Mouse (Mus musculus) liver, embryonic 16.5 days (tissue): ENCODE results near the gene Ap1s1. TPM values are rescaled to one million over a fixed set of nuclear protein-coding genes. Genes with fewer than 3 reads are reported as not detected.

Source experiments
- ATAC-seq: fragments of 200-750 bp; cut with Nextera tagmentation; 2 replicates; pipeline ENCODE4 v1.8.0; 2017; ENCODE audit warnings: low read depth, mild to moderate bottlenecking, moderate number of reproducible peaks, moderate library complexity
- H3K27ac ChIP-seq: fragments of 300-500 bp; sonication (generic); 2 replicates; pipeline ENCODE4 v1.5.1; 2014; ENCODE audit warnings: mild to moderate bottlenecking, low read length
- H3K27me3 ChIP-seq: fragments of 300-500 bp; sonication (generic); 2 replicates; pipeline ENCODE4 v1.6.1; 2014; ENCODE audit warnings: low read depth, low read length, mixed read lengths; ENCODE audit not compliant: control insufficient read depth, insufficient read depth
- H3K36me3 ChIP-seq: fragments of 300-500 bp; sonication (generic); 2 replicates; pipeline ENCODE4 v1.6.1; 2014; ENCODE audit warnings: mild to moderate bottlenecking; ENCODE audit not compliant: control insufficient read depth, insufficient read depth
- H3K4me1 ChIP-seq: fragments of 300-500 bp; sonication (generic); 2 replicates; pipeline ENCODE4 v1.6.1; 2014; ENCODE audit warnings: low read depth, low read length, mixed read lengths; ENCODE audit not compliant: control insufficient read depth
- H3K4me2 ChIP-seq: fragments of 300-500 bp; sonication (generic); 2 replicates; pipeline ENCODE4 v1.6.1; 2014; ENCODE audit warnings: low read depth, low read length, mixed read lengths
- H3K4me3 ChIP-seq: fragments of 300-500 bp; sonication (generic); 2 replicates; pipeline ENCODE4 v1.5.1; 2014; ENCODE audit warnings: low read depth, mild to moderate bottlenecking, low read length
- H3K9ac ChIP-seq: fragments of 300-500 bp; sonication (generic); 2 replicates; pipeline ENCODE4 v1.6.1; 2014; ENCODE audit warnings: low read depth, low read length
- H3K9me3 ChIP-seq: fragments of 300-500 bp; sonication (generic); replicated peaks from 2 replicates; pipeline ENCODE4 v1.6.1; 2016; ENCODE audit warnings: low read length; ENCODE audit not compliant: control insufficient read depth
- WGBS: fragments of 180-500 bp; shearing (Covaris S2); extraction: QIAGEN DNeasy Blood & Tissue Kit; methylation state at CpG from one replicate; pipeline ENCODE4 v1.1.7; 2014; ENCODE audit not compliant: insufficient replicate concordance; 5-methylcytosine and 5-hydroxymethylcytosine counted together
- polyA plus RNA-seq: library from polyadenylated mRNA; unstranded; fragments of >200 nt; fragmentation: Nextera tagmentation; extraction: Ambion mirVana; gene quantifications from 2 replicates; pipeline ENCODE4 v1.2.1, GENCODE M21; 2015

The Ap1s1 gene
- polyA plus RNA-seq, 1 experiment from 2014 or later = 73.3 TPM

GRCm38 (mm10) chr5:137032641-137033074, 13.3 kb downstream of the Ap1s1 start:
- H3K27ac ChIP-seq = 0 out of 2 replicates have a peak overlapping the region, but pooled peaks have one; percentile 27
- H3K4me3 ChIP-seq = peak overlapping the region; percentile 59
- H3K9ac ChIP-seq = peak overlapping the region; percentile 58
- peaks cover 35% of the 10 kb centered on the region for H3K4me1 ChIP-seq
- peaks cover 50% of the 10 kb centered on the region for H3K27me3 ChIP-seq
- under 1% methylated on average over 43 of the region's 49 CpGs for WGBS
- H3K4me2 ChIP-seq = peak overlapping the region; percentile 89
- H3K9me3 ChIP-seq = no peaks in the 10 kb centered on the region
- no peaks in the 10 kb centered on the region for H3K36me3 ChIP-seq
- ATAC-seq = peak; percentile 92

GRCm38 (mm10) chr5:137032033-137032421, 13.9 kb downstream of the Ap1s1 start:
- no peak for ATAC-seq
- H3K9me3 ChIP-seq = no peaks in the 10 kb centered on the region
- peak overlapping the region; percentile 89 for H3K4me2 ChIP-seq
- H3K27me3 ChIP-seq = peaks cover 54% of the 10 kb centered on the region
- H3K4me1 ChIP-seq = peaks cover 35% of the 10 kb centered on the region
- no peaks in the 10 kb centered on the region for H3K36me3 ChIP-seq
- H3K9ac ChIP-seq = no peak overlapping the region
- H3K4me3 ChIP-seq = peak overlapping the region; percentile 59
- no peak overlapping the region for H3K27ac ChIP-seq
- under 1% methylated on average over 33 of the region's 33 CpGs for WGBS

GRCm38 (mm10) chr5:137031076-137032032, 14.6 kb downstream of the Ap1s1 start:
- peaks cover 35% of the 10 kb centered on the region for H3K4me1 ChIP-seq
- H3K4me3 ChIP-seq = peak overlapping the region; percentile 59
- no peak overlapping the region for H3K27ac ChIP-seq
- ATAC-seq = no peak
- peak overlapping the region; percentile 89 for H3K4me2 ChIP-seq
- H3K27me3 ChIP-seq = peaks cover 61% of the 10 kb centered on the region
- H3K9me3 ChIP-seq = no peaks in the 10 kb centered on the region
- 2% methylated on average over 78 of the region's 78 CpGs for WGBS
- H3K9ac ChIP-seq = no peak overlapping the region
- no peaks in the 10 kb centered on the region for H3K36me3 ChIP-seq

- no peaks in the 10 kb centered on the region for H3K36me3 ChIP-seq
- H3K27me3 ChIP-seq = peaks cover 71% of the 10 kb centered on the region
- peaks cover 35% of the 10 kb centered on the region for H3K4me1 ChIP-seq
- 0 out of 2 replicates have a peak overlapping the region, but pooled peaks have one; percentile 47 for H3K4me2 ChIP-seq
- ATAC-seq = no peak
- H3K4me3 ChIP-seq = no peak overlapping the region
- no peaks in the 10 kb centered on the region for H3K9me3 ChIP-seq
- no peak overlapping the region for H3K27ac ChIP-seq
- no peak overlapping the region for H3K9ac ChIP-seq
- WGBS = 12% methylated on average over 22 of the region's 22 CpGs
Measured at GRCm38 (mm10) chr5:137030416-137030810, 15.5 kb downstream of the Ap1s1 start.

GRCm38 (mm10) chr5:137029643-137030415, 16.1 kb downstream of the Ap1s1 start:
- ATAC-seq = peak; percentile 66
- H3K27ac ChIP-seq = no peak overlapping the region
- peak overlapping the region; percentile 27 for H3K4me3 ChIP-seq
- H3K9ac ChIP-seq = no peak overlapping the region
- H3K27me3 ChIP-seq = peaks cover 76% of the 10 kb centered on the region
- peaks cover 35% of the 10 kb centered on the region for H3K4me1 ChIP-seq
- H3K4me2 ChIP-seq = peak overlapping the region; percentile 47
- H3K9me3 ChIP-seq = no peaks in the 10 kb centered on the region
- under 1% methylated on average over 52 of the region's 52 CpGs for WGBS
- H3K36me3 ChIP-seq = no peaks in the 10 kb centered on the region

GRCm38 (mm10) chr5:137029273-137029585, 16.7 kb downstream of the Ap1s1 start:
- Histone ChIP-seq H3K4me2 (no peak overlapping the region; the same call in 1 of the 2 replicates), H3K9me3 (no peaks in the 10 kb centered on the region), H3K4me1 (peaks cover 35% of the 10 kb centered on the region), H3K27ac (no peak overlapping the region), H3K9ac (no peak overlapping the region), H3K27me3 (peaks cover 82% of the 10 kb centered on the region), H3K4me3 (no peak overlapping the region; the same call in 1 of the 2 replicates), H3K36me3 (no peaks in the 10 kb centered on the region)
- no peak for ATAC-seq
- WGBS = under 1% methylated on average over 8 of the region's 8 CpGs

- H3K36me3 ChIP-seq = no peaks in the 10 kb centered on the region
- H3K4me1 ChIP-seq = peaks cover 35% of the 10 kb centered on the region
- H3K27me3 ChIP-seq = peaks cover 86% of the 10 kb centered on the region
- H3K27ac ChIP-seq = no peak overlapping the region
- no peak overlapping the region for H3K4me3 ChIP-seq
- no peak overlapping the region for H3K9ac ChIP-seq
- WGBS = 8% methylated on average over 29 of the region's 29 CpGs
- no peaks in the 10 kb centered on the region for H3K9me3 ChIP-seq
- no peak overlapping the region for H3K4me2 ChIP-seq
- ATAC-seq = no peak
Measured at GRCm38 (mm10) chr5:137028561-137029272, 17.2 kb downstream of the Ap1s1 start.

GRCm38 (mm10) chr5:137026092-137026491, 19.8 kb downstream of the Ap1s1 start, which contains the start of gene Vgf:
Gene Vgf (plus strand): TSS chr5:137026392.
- Histone ChIP-seq H3K4me1 (peaks cover 12% of the 10 kb centered on the region), H3K4me3 (no peak within 1 kb of the TSS), H3K4me2 (no peak within 1 kb of the TSS), H3K9me3 (no peaks in the 10 kb centered on the region), H3K27ac (no peak within 1 kb of the TSS), H3K36me3 (no peaks in the 10 kb centered on the region), H3K9ac (no peak within 1 kb of the TSS), H3K27me3 (peaks cover 77% of the 10 kb centered on the region)
- no peak for ATAC-seq
- 7% methylated on average over 4 of the region's 4 CpGs for WGBS
